Mouse (Mus musculus) bone marrow, adult 2 months (tissue): ENCODE measurements at regions not wholly inside any gene's neighbourhood (a gene's known extent, or its start where the extent isn't known, plus 50 kb on each side); places are given as distances from the start of the nearest gene placed in this dataset.

Source experiments
- CTCF ChIP-seq: fragments of 200-500 bp; IDR thresholded peaks from 2 replicates; pipeline ENCODE4 v1.5.1; 2011; ENCODE audit warnings: low read length, control low read depth; ENCODE audit not compliant: control insufficient read depth, insufficient read depth
- POLR2A ChIP-seq: fragments of 200-500 bp; IDR thresholded peaks from 2 replicates; pipeline ENCODE4 v1.6.1; 2011; ENCODE audit warnings: low read depth, mild to moderate bottlenecking, control low read depth, low read length, borderline replicate concordance; ENCODE audit not compliant: control insufficient read depth

GRCm38 (mm10) chr5:89943276-89944127 is 60.4 kb upstream of the Adamts3 start:
- no peak for TF ChIP-seq CTCF
- TF ChIP-seq POLR2A = no peak
